Mouse (Mus musculus): Measurements from ENCODE around the gene C8g.
A peak's percentile ranks its signal among the peaks of the same experiment; 100 is the strongest.

DNA sequence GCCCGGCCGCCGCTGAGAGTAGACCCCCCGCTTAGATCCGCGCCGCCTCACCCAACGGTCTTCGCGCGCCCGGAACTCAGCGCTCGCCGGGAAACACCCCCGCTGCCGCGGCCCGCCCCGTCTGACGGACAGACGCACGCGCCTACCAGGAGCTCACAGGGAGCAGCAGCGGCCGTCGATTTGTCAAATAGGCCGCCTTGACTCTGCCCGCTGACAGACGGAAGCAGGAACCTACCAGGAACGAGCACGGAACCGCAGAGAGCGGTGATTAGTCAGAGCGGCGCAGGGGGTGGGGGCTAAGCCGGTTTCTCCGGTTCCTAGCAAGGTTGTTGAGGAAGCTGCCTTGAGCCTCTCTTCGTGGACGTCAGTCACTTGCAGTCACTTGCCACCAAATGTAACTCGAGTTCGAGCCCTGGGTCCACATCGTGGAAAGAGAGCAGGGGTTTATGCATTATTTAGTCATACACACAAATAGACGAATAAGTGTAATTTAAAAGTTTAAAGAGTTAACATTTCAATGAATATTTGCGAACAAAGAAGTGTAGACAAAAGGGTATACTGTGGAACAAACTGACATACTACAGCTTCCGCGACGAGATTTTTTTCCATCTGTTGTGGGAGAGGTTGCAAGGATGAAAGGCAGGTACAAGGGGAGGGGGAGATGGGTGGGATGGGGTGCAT is 45.4 kb upstream of the C8g start, which contains the start of gene Traf2:
- TF ChIP-seq CTCF (IDR thresholded peaks at IDR 0.05) (no peak), EP300 (IDR thresholded peaks at IDR 0.05; ENCODE audit: insufficient read depth, low read depth, low read length) (0 out of 2 replicates have a peak, but pooled peaks have one; percentile 22), POLR2A (IDR thresholded peaks at IDR 0.05; ENCODE audit: insufficient read depth, low read depth, low read length) (peak; percentile 86)

All from heart, adult 2 months (tissue).